Mouse (Mus musculus) kidney, adult 2 months (tissue): ENCODE measurements at regions not wholly inside any gene's neighbourhood (a gene's known extent, or its start where the extent isn't known, plus 50 kb on each side); places are given as distances from the start of the nearest gene placed in this dataset.

Experiments used
- DNase-seq: peaks from one replicate; pipeline ENCODE4 v3.0.0; 2021
- H3K27ac ChIP-seq: fragments of 200-500 bp; 2 replicates; pipeline ENCODE4 v1.5.1; 2012; ENCODE audit warnings: low read depth, low read length, control low read depth, inconsistent platforms; ENCODE audit not compliant: insufficient read depth
- H3K27me3 ChIP-seq: fragments of 200-500 bp; replicated peaks from 2 replicates; pipeline ENCODE4 v1.6.1; 2012; ENCODE audit warnings: mild to moderate bottlenecking, moderate library complexity, low read length, inconsistent platforms; ENCODE audit not compliant: control insufficient read depth, insufficient read depth
- H3K36me3 ChIP-seq: fragments of 200-500 bp; 2 replicates; pipeline ENCODE4 v1.6.1; 2012; ENCODE audit warnings: mild to moderate bottlenecking, moderate library complexity, low read length, inconsistent platforms; ENCODE audit not compliant: control insufficient read depth, insufficient read depth
- H3K4me1 ChIP-seq: fragments of 200-500 bp; 2 replicates; pipeline ENCODE4 v1.6.1; 2011; ENCODE audit warnings: low read length; ENCODE audit not compliant: control insufficient read depth, insufficient read depth
- H3K4me3 ChIP-seq: fragments of 200-500 bp; 2 replicates; pipeline ENCODE4 v1.5.1; 2011; ENCODE audit warnings: mild to moderate bottlenecking, low read depth, low read length, control low read depth; ENCODE audit not compliant: insufficient read depth
- CTCF ChIP-seq: fragments of 200-500 bp; conservative IDR thresholded peaks from 2 replicates; pipeline ENCODE4 v1.5.1; 2011; ENCODE audit warnings: low read depth, mild to moderate bottlenecking, control low read depth, low read length, moderate library complexity, mixed read lengths; ENCODE audit not compliant: insufficient read depth, insufficient read length
- POLR2A ChIP-seq: fragments of 200-500 bp; IDR thresholded peaks from one replicate; pipeline ENCODE4 v1.6.1; 2011; ENCODE audit warnings: low read depth, low read length, control low read depth
- WGBS: fragments of 180-500 bp; shearing (Covaris S2); methylation state at CpG from one replicate; pipeline ENCODE4 v1.1.7; 2018; 5-methylcytosine and 5-hydroxymethylcytosine counted together

DNA sequence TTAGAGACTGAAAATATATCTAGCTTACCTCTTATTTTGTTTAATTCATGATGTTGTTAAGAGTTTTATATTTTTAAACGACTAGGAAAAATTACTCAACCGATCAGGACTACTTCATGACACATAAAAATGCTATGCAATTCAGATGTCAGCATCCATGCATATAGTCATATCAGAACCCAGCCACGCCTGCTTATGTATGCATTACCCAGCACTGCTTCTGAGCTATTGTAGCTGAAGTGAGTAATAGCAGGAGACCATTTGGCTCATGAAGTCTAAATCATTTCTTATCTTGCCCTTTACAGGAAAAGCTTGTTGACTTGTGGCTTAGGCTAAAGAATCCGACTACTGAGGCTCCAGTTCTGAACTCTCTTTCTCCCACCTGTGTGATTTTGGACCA lies 395.1 kb upstream of the Klf4 start:
- no peak for DNase-seq
- 76% methylated on average over 4 of the region's 4 CpGs for WGBS

DNA sequence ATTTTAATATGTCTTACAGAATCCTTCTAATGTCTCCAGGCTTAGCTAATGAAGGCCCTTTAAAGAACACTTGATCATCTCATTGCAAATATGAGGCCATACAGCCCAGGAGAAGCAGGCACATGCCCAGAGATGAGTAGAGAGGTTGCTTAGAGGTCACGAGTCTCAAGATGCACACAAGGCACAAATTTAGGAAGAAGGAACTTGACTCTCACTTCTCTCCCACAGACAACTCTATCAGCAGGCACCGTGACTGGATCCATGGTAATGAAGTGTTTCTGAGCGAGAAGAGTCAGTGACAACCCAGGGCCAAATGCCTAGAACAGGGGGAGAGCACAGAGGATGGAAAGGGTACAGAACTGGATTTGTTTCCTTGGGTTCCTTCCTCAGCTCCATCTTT lies 392.7 kb upstream of the Klf4 start:
- Histone ChIP-seq H3K4me1 (no peaks in the 10 kb centered on the region), H3K36me3 (no peaks in the 10 kb centered on the region), H3K4me3 (no peak overlapping the region), H3K27ac (no peak overlapping the region), H3K27me3 (no peaks in the 10 kb centered on the region; the same call in 1 of the 2 replicates)
- 87% methylated on average over 3 of the region's 3 CpGs for WGBS
- TF ChIP-seq POLR2A (no peak), CTCF (no peak)
- no peak for DNase-seq

More for the DNA sequence above, 395.1 kb upstream of the Klf4 start:
- no peak overlapping the region for H3K4me3 ChIP-seq
- H3K4me1 ChIP-seq, result no peaks in the 10 kb centered on the region
- H3K36me3 ChIP-seq, result no peaks in the 10 kb centered on the region
- no peak for TF ChIP-seq POLR2A
- TF ChIP-seq CTCF, result no peak
- no peaks in the 10 kb centered on the region; the same call in 1 of the 2 replicates for H3K27me3 ChIP-seq
- H3K27ac ChIP-seq, result no peak overlapping the region

DNA sequence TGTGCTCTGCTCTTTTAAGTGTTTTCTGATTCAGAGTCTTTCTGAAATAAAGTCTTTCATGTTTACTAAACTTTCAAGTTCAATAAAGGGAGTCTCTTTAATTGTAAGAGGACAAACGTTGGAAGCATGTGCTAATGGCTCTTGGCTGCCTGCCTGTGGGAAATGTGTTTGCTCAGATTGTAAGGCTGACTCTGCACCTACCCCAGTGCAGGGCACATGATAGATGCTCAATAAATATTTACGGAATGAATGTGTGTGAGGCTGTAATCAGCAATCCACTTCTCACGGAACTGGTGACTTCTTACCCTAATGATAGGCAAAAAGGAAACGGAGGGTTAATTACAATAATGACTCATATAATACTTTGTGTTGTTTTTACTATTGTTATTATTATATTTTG lies 389.0 kb upstream of the Klf4 start:
- H3K4me1 ChIP-seq, result no peaks in the 10 kb centered on the region
- H3K4me3 ChIP-seq, result no peak overlapping the region
- no peaks in the 10 kb centered on the region for H3K36me3 ChIP-seq
- no peak overlapping the region for H3K27ac ChIP-seq
- no peaks in the 10 kb centered on the region; the same call in 1 of the 2 replicates for H3K27me3 ChIP-seq
- TF ChIP-seq POLR2A (no peak), CTCF (no peak)
- no peak for DNase-seq
- 75% methylated on average over 4 of the region's 4 CpGs for WGBS

GRCm38 (mm10) chr4:55894116-55894885 lies 362.0 kb upstream of the Klf4 start:
- 43% methylated on average over 12 of the region's 12 CpGs for WGBS
- TF ChIP-seq CTCF (no peak), POLR2A (no peak)
- Histone ChIP-seq H3K27me3 (no peaks in the 10 kb centered on the region), H3K4me3 (no peak overlapping the region), H3K4me1 (no peaks in the 10 kb centered on the region), H3K36me3 (no peaks in the 10 kb centered on the region), H3K27ac (no peak overlapping the region)
- DNase-seq, result no peak

- no peak overlapping the region for H3K27ac ChIP-seq
- no peaks in the 10 kb centered on the region for H3K4me1 ChIP-seq
- H3K4me3 ChIP-seq, result no peak overlapping the region
- H3K27me3 ChIP-seq, result no peaks in the 10 kb centered on the region
- no peak for DNase-seq
- TF ChIP-seq CTCF (no peak), POLR2A (no peak)
- H3K36me3 ChIP-seq, result no peaks in the 10 kb centered on the region
- 91% methylated on average over 9 of the region's 10 CpGs for WGBS
These were observed 359.4 kb upstream of the Klf4 start for GRCm38 (mm10) chr4:55891656-55892055.

DNA sequence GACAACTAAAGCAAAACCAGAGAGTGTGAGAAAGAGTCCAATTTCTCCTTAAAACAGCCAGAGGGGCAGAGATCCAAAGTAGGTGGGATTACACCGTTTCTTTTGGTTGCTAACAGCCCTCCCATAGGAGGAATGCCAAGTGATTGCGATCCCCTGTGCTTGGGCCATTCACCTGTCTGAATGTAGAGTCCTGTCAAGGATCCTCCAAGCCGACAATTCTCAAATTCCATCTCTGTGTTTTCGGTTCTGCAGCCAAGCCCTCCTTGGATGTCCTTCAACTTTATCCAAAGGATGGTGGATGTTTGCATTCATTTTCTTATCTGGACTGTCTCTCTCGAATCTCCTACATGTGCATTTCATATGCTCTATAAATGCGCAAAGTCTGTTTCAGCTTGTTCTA lies 355.3 kb upstream of the Klf4 start:
- no peaks in the 10 kb centered on the region for H3K36me3 ChIP-seq
- WGBS, result 83% methylated on average over 6 of the region's 6 CpGs
- no peak for TF ChIP-seq CTCF
- TF ChIP-seq POLR2A, result no peak

GRCm38 (mm10) chr4:55882541-55882940 lies 350.3 kb upstream of the Klf4 start:
- H3K27me3 ChIP-seq, result no peaks in the 10 kb centered on the region
- H3K4me1 ChIP-seq, result no peaks in the 10 kb centered on the region
- TF ChIP-seq POLR2A, result no peak
- TF ChIP-seq CTCF, result no peak
- DNase-seq, result no peak
- H3K4me3 ChIP-seq, result no peak overlapping the region
- WGBS, result 48% methylated on average over 2 of the region's 2 CpGs
- no peaks in the 10 kb centered on the region for H3K36me3 ChIP-seq
- no peak overlapping the region for H3K27ac ChIP-seq

More for the DNA sequence above, 355.3 kb upstream of the Klf4 start:
- no peak for DNase-seq
- no peak overlapping the region for H3K4me3 ChIP-seq
- no peak overlapping the region for H3K27ac ChIP-seq
- no peaks in the 10 kb centered on the region for H3K4me1 ChIP-seq
- no peaks in the 10 kb centered on the region for H3K27me3 ChIP-seq
